Mouse (Mus musculus): ENCODE measurements around the gene Col8a2. TPM values are rescaled to one million over a fixed set of nuclear protein-coding genes. Genes with fewer than 3 reads are reported as not detected.
A peak's percentile ranks its signal among the peaks of the same experiment; 100 is the strongest.

Gene Col8a2
- polyA plus RNA-seq, 1 experiment from 2014 or later, result 5.9 TPM

DNA sequence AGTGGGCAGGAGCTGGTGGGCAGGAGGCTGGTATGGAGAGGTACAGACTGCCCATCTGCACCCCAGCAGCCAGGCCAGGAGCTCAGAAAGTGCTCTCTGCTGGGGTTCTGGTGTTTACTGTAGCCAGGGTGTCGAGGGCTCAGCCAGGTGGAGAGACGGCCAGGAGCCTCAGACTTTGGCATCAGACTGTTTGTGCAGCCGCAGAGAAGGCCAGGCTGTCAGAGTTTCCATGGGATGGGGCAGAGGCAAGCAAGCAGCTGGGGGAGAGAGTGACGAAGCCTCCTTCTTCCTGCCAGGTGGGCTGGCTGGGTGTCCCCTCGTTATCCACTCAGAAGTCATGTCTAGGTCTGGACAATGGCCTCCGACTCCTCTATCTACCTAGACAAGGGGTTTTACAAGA lies 8.6 kb downstream of the Col8a2 start:
- H3K9me3 ChIP-seq, result 0 out of 2 replicates have a peak, but pooled peaks cover 3% of the 10 kb centered on the region
- H3K27me3 ChIP-seq (ENCODE audit: poor library complexity, severe bottlenecking), result peaks cover 76% of the 10 kb centered on the region
- H3K36me3 ChIP-seq (replicated peaks), result no peaks in the 10 kb centered on the region
- H3K4me3 ChIP-seq, result no peak overlapping the region
- DNase-seq (ENCODE audit: extremely low spot score, low spot score), result no peak
- 68% methylated on average over 6 of the region's 6 CpGs for WGBS
- H3K4me1 ChIP-seq, result peaks cover 30% of the 10 kb centered on the region
- H3K27ac ChIP-seq, result no peak overlapping the region

DNA sequence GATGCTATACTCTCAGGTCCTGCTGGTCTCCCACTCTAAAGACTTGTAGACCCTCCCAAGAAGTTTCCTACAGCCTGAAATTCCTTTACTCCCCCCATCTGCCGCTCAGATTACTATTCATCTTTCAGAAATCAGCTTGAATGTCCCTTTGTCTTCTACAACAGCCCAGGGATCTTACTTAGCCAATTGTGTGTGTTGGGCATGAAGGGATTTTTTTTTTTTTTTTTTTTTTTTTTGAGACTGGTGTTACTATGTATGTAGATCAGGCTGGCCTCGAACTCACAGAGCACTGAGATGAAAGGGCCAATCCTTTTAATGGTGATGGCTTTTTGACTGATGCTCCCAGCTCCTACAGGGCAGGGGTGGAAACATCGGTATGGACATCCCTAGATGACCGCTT lies 9.3 kb downstream of the Col8a2 start:
- H3K36me3 ChIP-seq (replicated peaks), result no peaks in the 10 kb centered on the region
- DNase-seq (ENCODE audit: extremely low spot score, low spot score), result no peak
- H3K27ac ChIP-seq, result no peak overlapping the region
- WGBS, result 41% methylated on average over 4 of the region's 4 CpGs
- peaks cover 35% of the 10 kb centered on the region for H3K4me1 ChIP-seq
- no peak overlapping the region for H3K4me3 ChIP-seq
- peaks cover 76% of the 10 kb centered on the region for H3K27me3 ChIP-seq (ENCODE audit: poor library complexity, severe bottlenecking)
- 0 out of 2 replicates have a peak, but pooled peaks cover 3% of the 10 kb centered on the region for H3K9me3 ChIP-seq

DNA sequence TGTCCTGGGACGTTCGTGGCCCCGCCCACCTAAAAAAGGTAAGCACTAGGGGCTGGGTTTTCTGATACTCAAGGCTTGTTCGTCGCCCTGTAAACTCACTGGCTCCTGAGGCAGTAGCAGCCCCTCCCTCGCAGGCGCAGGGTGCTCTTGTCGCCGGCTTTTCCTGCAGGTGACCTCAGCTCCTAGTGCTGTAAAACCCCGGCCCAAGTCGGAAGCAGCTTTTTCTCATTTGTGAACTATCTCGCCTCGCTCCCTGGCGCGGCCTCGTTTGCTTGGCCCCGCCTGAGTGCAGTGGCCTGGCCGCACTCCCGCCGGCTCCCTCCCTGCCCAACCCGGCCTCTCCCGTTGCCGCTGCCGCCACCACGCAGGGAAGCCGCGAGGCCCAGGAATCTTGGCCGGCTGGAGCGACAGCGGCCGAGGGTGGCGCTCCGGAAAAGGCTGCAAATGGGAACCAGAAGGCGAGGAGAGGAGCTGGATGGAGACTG lies 10.1 kb downstream of the Col8a2 start:
- peaks cover 76% of the 10 kb centered on the region for H3K27me3 ChIP-seq (ENCODE audit: poor library complexity, severe bottlenecking)
- 0 out of 2 replicates have a peak, but pooled peaks cover 3% of the 10 kb centered on the region for H3K9me3 ChIP-seq
- no peaks in the 10 kb centered on the region for H3K36me3 ChIP-seq (replicated peaks)
- peak; percentile 62 for DNase-seq (ENCODE audit: extremely low spot score, low spot score)
- peak overlapping the region; percentile 77 for H3K27ac ChIP-seq
- under 1% methylated on average over 34 of the region's 34 CpGs for WGBS
- H3K4me3 ChIP-seq, result peak overlapping the region; percentile 47
- H3K4me1 ChIP-seq, result peaks cover 35% of the 10 kb centered on the region

DNA sequence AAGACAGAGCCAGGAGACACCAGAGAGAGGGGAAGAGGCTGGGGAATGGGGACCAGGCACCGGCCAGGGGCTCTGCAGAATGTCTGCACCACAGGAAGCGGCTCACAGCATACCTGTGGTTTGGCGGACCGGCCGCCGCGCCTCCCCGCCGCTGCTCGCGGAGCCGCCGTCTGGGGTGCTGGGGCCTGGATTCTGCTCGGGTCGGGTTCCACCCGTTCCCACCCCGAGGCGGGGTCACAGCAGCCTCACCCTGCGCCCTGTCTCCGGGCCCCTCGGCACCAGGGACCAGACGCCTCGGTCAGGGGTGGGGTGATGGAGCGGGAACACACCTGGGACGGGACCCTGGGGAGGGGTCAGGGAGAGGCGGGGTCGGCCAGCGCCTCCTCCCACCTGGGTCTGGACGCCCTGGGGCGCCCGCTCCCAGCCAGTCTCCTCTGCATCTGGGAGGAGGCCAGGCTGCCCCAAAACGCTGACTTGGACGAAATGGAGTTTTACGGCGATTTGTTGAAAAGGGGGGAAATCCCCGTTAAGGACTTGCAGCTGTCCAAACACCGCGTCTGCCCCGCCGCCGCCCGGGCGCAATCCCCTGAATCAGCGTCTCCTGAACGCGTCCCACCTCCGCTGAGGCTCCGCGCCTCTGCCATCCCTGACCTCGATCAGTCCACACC lies 14.5 kb downstream of the Col8a2 start:
- H3K9me3 ChIP-seq, result peaks cover 6% of the 10 kb centered on the region
- peak overlapping the region; percentile 41 for H3K4me3 ChIP-seq
- H3K36me3 ChIP-seq (replicated peaks), result no peaks in the 10 kb centered on the region
- under 1% methylated on average over 50 of the region's 50 CpGs for WGBS
- H3K27me3 ChIP-seq (ENCODE audit: poor library complexity, severe bottlenecking), result peaks cover 85% of the 10 kb centered on the region
- no peak for DNase-seq (ENCODE audit: extremely low spot score, low spot score)
- H3K27ac ChIP-seq, result peak overlapping the region; percentile 62
- peaks cover 42% of the 10 kb centered on the region for H3K4me1 ChIP-seq

DNA sequence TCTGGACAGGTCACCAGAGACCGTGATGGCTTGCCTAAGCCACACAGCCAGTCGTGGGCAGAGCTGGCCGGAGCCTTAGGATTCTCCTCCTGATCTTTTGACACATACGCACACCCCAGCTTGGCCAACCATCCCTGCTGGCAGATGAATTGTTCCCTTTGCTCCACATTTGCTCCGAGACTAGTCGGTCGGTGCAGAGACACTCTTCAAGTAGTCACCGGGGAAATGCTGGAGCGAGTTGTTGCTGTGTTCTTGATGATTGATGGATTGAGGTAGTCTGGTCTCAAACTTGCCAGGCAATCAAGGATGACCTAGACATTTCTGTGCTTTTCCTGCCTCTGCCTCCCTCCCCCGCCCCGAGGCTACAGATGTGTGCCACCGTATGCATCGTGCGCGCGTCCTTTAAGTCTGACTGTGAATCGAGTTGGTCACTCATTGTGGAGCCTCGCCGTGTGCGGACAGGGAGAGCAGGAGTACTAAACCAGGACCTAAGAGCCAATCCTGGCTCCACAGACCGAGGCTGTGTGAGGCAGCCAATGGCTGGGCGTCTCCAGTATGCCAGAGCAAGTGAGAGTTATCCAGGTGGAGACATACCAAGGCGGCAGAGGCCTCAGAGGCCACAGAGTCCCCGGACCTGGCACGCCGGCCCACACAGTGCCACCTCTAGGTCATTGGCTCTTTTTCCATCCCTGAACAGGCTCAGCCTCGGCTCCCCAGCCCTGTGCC lies 15.2 kb downstream of the Col8a2 start:
- H3K4me1 ChIP-seq, result peaks cover 38% of the 10 kb centered on the region
- WGBS, result 3% methylated on average over 27 of the region's 27 CpGs
- DNase-seq (ENCODE audit: extremely low spot score, low spot score), result no peak
- peaks cover 78% of the 10 kb centered on the region for H3K27me3 ChIP-seq (ENCODE audit: poor library complexity, severe bottlenecking)
- peaks cover 8% of the 10 kb centered on the region for H3K9me3 ChIP-seq
- H3K4me3 ChIP-seq, result peak overlapping the region; percentile 41
- peak overlapping the region; percentile 62 for H3K27ac ChIP-seq
- H3K36me3 ChIP-seq (replicated peaks), result no peaks in the 10 kb centered on the region

DNA sequence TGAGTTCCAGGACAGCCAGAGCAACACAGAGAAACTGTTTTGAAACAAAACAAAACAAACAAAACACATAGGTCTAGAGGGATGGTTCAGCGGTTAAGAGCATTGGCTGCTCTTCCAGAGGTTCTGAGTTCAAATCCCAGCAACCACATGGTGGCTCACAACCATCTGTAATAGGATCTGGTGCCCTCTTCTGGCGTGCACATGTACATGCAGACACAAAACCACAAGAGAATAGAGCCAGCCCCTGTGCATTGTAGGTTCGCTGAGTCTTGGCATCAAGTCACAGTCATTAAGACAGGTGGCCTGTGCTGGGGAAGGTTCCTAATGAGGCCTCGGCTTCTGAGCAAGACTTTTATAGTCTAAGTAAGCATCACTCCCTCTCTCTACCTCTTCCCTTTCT lies 17.3 kb downstream of the Col8a2 start:
- no peak overlapping the region for H3K27ac ChIP-seq
- no peaks in the 10 kb centered on the region for H3K36me3 ChIP-seq (replicated peaks)
- WGBS, result 69% methylated on average over 4 of the region's 4 CpGs
- H3K4me3 ChIP-seq, result no peak overlapping the region
- peaks cover 8% of the 10 kb centered on the region for H3K9me3 ChIP-seq
- DNase-seq (ENCODE audit: extremely low spot score, low spot score), result no peak
- peaks cover 31% of the 10 kb centered on the region for H3K4me1 ChIP-seq
- peaks cover 65% of the 10 kb centered on the region for H3K27me3 ChIP-seq (ENCODE audit: poor library complexity, severe bottlenecking)

DNA sequence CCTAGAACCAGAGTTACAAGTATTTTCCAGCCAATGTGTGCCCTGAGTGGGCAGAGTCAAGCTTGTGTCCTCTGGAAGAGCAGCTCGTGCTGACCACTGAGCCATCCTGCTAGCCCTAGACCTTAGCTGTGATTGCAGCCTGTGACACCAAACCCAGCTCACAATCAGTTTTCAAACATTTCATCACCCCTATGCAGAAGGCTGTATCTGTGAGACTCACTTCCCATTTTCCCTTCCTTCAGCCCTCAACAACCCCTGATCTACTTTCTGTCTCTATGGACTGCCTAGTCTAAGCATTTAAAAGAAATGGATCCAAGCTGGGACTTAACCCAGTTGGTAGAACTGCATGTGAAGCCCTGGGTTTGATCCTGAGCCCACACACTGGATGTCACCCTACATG lies 18.8 kb downstream of the Col8a2 start:
- H3K27me3 ChIP-seq (ENCODE audit: poor library complexity, severe bottlenecking), result peaks cover 56% of the 10 kb centered on the region
- WGBS, result 91% methylated on average over 1 of the region's 1 CpGs
- H3K4me1 ChIP-seq, result peaks cover 41% of the 10 kb centered on the region
- H3K4me3 ChIP-seq, result no peak overlapping the region
- no peak for DNase-seq (ENCODE audit: extremely low spot score, low spot score)
- peaks cover 5% of the 10 kb centered on the region for H3K9me3 ChIP-seq
- no peak overlapping the region for H3K27ac ChIP-seq
- no peaks in the 10 kb centered on the region for H3K36me3 ChIP-seq (replicated peaks)

DNA sequence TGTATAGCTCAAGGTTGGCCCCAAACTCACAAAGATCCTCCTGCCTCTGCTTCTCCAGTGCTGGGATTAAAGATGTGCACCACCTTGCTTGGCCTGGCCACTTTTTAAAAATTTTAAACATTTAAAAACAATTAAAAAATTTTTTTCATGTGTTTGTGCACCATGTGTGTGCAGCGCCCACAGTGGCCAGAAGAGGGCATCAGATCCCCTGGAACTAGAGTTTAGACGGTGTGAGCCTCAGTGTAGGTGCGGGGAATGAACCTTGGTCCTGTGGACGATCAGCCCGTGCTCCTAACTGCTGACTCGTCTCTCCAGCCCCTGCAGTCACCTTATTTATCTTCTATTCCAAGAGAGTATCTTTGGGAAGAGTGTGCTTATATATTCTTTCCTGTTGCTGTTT lies 19.5 kb downstream of the Col8a2 start:
- Histone ChIP-seq H3K9me3 (peaks cover 5% of the 10 kb centered on the region), H3K36me3 (replicated peaks) (no peaks in the 10 kb centered on the region), H3K27ac (no peak overlapping the region), H3K27me3 (ENCODE audit: poor library complexity, severe bottlenecking) (peaks cover 50% of the 10 kb centered on the region), H3K4me1 (peaks cover 34% of the 10 kb centered on the region), H3K4me3 (no peak overlapping the region)
- DNase-seq (ENCODE audit: extremely low spot score, low spot score), result no peak
- WGBS, result 91% methylated on average over 6 of the region's 6 CpGs

DNA sequence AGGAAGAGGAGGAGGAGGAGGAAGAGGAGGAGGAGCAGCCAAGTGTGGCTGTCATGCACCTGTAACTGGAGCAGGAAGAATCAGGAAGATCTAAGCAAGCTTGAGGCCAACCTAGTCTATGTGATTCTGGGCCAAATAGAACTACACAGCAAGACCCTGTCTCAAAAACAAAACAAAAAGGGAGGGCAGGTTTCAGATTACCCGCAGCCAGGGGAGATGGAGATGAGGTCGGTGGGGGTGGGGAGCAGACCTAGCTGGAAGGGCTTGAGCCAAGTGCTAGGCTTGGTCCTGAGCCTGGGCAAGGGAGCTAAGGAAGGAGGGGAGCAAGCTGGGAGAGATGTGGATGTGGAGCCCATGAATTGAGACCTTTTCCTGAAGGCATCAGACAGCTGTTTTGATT lies 20.2 kb downstream of the Col8a2 start:
- H3K4me3 ChIP-seq, result no peak overlapping the region
- peaks cover 5% of the 10 kb centered on the region for H3K9me3 ChIP-seq
- H3K27me3 ChIP-seq (ENCODE audit: poor library complexity, severe bottlenecking), result peaks cover 42% of the 10 kb centered on the region
- H3K4me1 ChIP-seq, result peaks cover 27% of the 10 kb centered on the region
- no peak for DNase-seq (ENCODE audit: extremely low spot score, low spot score)
- H3K27ac ChIP-seq, result no peak overlapping the region
- H3K36me3 ChIP-seq (replicated peaks), result no peaks in the 10 kb centered on the region
- 15% methylated on average over 2 of the region's 2 CpGs for WGBS

DNA sequence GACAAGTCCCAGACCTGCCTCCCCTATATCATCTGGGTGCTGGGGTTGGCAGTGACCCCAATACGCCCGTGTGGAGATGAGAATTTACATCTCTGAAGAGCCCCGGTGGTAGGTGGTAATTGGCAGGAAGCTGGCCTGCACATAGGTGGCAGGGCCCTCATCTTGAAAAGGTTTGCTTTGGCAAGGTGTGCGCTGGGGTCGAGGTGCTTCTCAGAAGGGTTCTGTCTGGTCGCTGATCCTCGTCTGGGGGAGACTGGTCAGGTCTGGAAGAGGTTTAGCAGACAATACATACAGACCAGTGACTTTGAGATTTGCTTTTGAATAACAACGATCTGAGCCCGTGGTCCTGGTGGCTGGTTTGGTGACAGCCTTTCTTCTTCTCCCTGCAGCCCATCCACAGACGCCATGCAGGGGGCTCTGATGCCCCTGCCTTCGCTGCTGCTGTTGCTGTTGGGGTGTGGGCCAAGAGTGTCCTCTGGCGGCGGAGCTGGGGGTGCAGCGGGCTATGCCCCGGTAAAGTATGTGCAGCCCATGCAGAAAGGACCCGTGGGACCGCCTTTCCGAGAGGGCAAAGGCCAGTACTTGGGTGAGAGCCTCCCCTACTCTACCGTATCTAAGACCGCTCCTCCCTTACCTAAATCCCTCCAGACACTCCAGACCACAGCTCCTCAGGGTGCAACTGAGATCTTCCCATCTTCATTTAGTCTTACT lies 22.8 kb downstream of the Col8a2 start:
- H3K4me1 ChIP-seq, result peaks cover 37% of the 10 kb centered on the region
- 16% methylated on average over 20 of the region's 20 CpGs for WGBS
- H3K4me3 ChIP-seq, result peak overlapping the region; percentile 46
- H3K36me3 ChIP-seq (replicated peaks), result no peaks in the 10 kb centered on the region
- DNase-seq (ENCODE audit: extremely low spot score, low spot score), result no peak
- peaks cover 17% of the 10 kb centered on the region for H3K27me3 ChIP-seq (ENCODE audit: poor library complexity, severe bottlenecking)
- H3K27ac ChIP-seq, result peak overlapping the region; percentile 53
- H3K9me3 ChIP-seq, result peaks cover 5% of the 10 kb centered on the region

DNA sequence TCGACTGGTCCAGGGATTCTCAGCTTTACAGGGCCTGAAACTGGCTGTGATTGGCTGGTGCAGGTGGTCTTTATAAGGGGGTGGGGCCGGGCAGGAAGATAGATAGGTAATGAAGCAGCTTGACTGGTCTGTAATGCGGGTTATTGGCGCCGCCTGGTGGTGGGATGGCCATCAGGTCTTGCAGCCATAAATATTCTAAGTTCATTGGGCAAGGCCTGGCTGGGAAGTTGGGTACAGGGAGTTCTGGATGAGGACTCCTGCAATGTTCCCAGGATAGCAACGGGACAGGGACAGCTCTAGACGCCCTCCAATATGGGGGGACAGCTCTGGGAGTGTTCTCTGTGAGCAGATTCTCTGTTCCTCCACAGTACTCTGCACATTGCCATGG lies 23.3 kb downstream of the Col8a2 start:
- H3K4me3 ChIP-seq, result peak overlapping the region; percentile 46
- DNase-seq (ENCODE audit: extremely low spot score, low spot score), result peak; percentile 94
- H3K27ac ChIP-seq, result peak overlapping the region; percentile 53
- 1% methylated on average over 7 of the region's 7 CpGs for WGBS
- peaks cover 15% of the 10 kb centered on the region for H3K27me3 ChIP-seq (ENCODE audit: poor library complexity, severe bottlenecking)
- H3K9me3 ChIP-seq, result peaks cover 5% of the 10 kb centered on the region
- H3K4me1 ChIP-seq, result peaks cover 43% of the 10 kb centered on the region
- H3K36me3 ChIP-seq (replicated peaks), result peaks cover 5% of the 10 kb centered on the region

DNA sequence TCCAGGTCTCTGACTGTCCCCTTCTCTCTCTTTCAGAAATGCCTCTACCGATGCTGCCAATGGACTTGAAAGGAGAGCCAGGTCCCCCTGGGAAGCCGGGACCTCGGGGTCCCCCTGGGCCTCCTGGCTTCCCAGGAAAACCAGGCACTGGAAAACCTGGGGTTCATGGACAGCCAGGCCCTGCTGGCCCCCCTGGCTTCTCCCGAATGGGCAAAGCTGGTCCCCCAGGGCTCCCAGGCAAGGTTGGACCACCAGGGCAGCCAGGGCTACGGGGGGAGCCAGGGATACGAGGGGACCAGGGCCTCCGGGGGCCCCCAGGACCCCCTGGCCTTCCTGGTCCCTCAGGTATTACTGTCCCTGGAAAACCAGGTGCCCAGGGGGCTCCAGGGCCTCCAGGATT lies 23.8 kb downstream of the Col8a2 start:
- Histone ChIP-seq H3K36me3 (replicated peaks) (peaks cover 9% of the 10 kb centered on the region), H3K27ac (0 out of 2 replicates have a peak overlapping the region, but pooled peaks have one; percentile 44), H3K9me3 (peaks cover 5% of the 10 kb centered on the region), H3K4me1 (peaks cover 45% of the 10 kb centered on the region), H3K4me3 (no peak overlapping the region), H3K27me3 (ENCODE audit: poor library complexity, severe bottlenecking) (peaks cover 15% of the 10 kb centered on the region)
- no peak for DNase-seq (ENCODE audit: extremely low spot score, low spot score)
- 75% methylated on average over 7 of the region's 7 CpGs for WGBS
